Mouse (Mus musculus): ENCODE measurements around the gene Hoxb6.

DNA sequence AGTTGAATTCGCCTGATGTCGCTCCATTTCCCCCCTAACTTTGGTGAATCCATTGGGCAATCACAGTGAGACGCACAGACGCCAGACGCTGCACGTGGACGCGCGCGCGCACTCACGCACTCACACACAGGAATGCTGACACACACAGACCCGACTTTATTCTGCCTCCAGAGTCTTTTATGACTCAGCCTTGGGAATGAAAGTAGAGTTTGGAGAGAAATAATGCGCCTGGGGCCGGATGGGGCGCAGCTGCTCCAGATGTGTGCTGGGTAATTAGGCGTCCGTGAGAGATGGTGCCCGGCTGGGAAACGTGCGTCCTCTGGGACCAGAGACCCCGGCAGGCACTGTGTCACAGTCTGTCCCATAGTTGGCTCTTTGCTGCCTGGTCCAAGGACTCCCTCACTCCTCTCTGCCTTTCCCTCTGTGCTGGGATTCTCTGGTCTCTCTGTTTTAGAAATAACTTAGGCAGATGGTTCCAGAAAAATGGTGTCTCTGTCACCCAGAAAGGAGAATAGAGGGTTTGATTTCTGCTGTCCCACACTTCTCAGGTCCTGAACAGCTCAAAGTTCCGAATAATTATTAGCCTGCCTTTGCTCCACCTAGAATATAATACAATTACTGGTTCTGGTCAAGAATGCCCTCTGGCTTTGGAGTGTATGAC lies 31.8 kb upstream of the Hoxb6 start:
- TF ChIP-seq POLR2A (IDR thresholded peaks at IDR 0.05; ENCODE audit: borderline replicate concordance, low read depth, low read length) (no peak), CTCF (IDR thresholded peaks at IDR 0.05; ENCODE audit: low read depth, low read length) (no peak)
